Mouse (Mus musculus) embryonic facial prominence, embryonic 11.5 days (tissue): ENCODE data around the gene Acy3. TPM values are rescaled to one million over a fixed set of nuclear protein-coding genes. Genes with fewer than 3 reads are reported as not detected.

ENCODE experiments used
- ATAC-seq: fragments of 200-750 bp; cut with Nextera tagmentation; replicated peaks from 2 replicates; pipeline ENCODE4 v1.8.0; 2017; ENCODE audit warnings: low read depth; ENCODE audit not compliant: insufficient number of reproducible peaks, low FRiP score, low TSS enrichment
- DNase-seq: peaks from one replicate; pipeline ENCODE4 v3.0.0-alpha.2; 2015; ENCODE audit warnings: low spot score
- H3K27ac ChIP-seq: fragments of 300-500 bp; sonication (generic); replicated peaks from 2 replicates; pipeline ENCODE4 v1.5.1; 2014; ENCODE audit warnings: mild to moderate bottlenecking, low read depth, low read length, control low read depth
- H3K27me3 ChIP-seq: fragments of 300-500 bp; sonication (generic); 2 replicates; pipeline ENCODE4 v1.6.1; 2014; ENCODE audit warnings: mild to moderate bottlenecking, low read length, moderate library complexity, mixed read lengths; ENCODE audit not compliant: control insufficient read depth, insufficient read depth
- H3K36me3 ChIP-seq: fragments of 300-500 bp; sonication (generic); replicated peaks from 2 replicates; pipeline ENCODE4 v1.6.1; 2014; ENCODE audit warnings: low read depth, mild to moderate bottlenecking, low read length, moderate library complexity, mixed read lengths; ENCODE audit not compliant: control insufficient read depth, insufficient read depth
- H3K4me1 ChIP-seq: fragments of 300-500 bp; sonication (generic); 2 replicates; pipeline ENCODE4 v1.6.1; 2014; ENCODE audit warnings: low read length, mixed read lengths; ENCODE audit not compliant: control insufficient read depth, insufficient read depth
- H3K4me2 ChIP-seq: fragments of 300-500 bp; sonication (generic); 2 replicates; pipeline ENCODE4 v1.6.1; 2014; ENCODE audit warnings: low read depth, mild to moderate bottlenecking, control low read depth, low read length, moderate library complexity
- H3K4me3 ChIP-seq: fragments of 300-500 bp; sonication (generic); 2 replicates; pipeline ENCODE4 v1.5.1; 2014; ENCODE audit warnings: low read depth, low read length, control low read depth
- H3K9ac ChIP-seq: fragments of 300-500 bp; sonication (generic); replicated peaks from 2 replicates; pipeline ENCODE4 v1.6.1; 2014; ENCODE audit warnings: mild to moderate bottlenecking, control low read depth, low read length
- H3K9me3 ChIP-seq: fragments of 300-500 bp; sonication (generic); replicated peaks from 2 replicates; pipeline ENCODE4 v1.6.1; 2016; ENCODE audit warnings: mild to moderate bottlenecking, low read length, inconsistent platforms, mixed read lengths; ENCODE audit not compliant: control insufficient read depth
- WGBS: fragments of 180-500 bp; shearing (Covaris S2); extraction: QIAGEN DNeasy Blood & Tissue Kit; methylation state at CpG from one replicate; pipeline ENCODE4 v1.1.7; 2014; 5-methylcytosine and 5-hydroxymethylcytosine counted together
- polyA plus RNA-seq: library from polyadenylated mRNA; unstranded; fragments of >200 nt; fragmentation: Nextera tagmentation; extraction: Ambion mirVana; gene quantifications from 2 replicates; pipeline ENCODE4 v1.2.1, GENCODE M21; 2014

Gene Acy3
- polyA plus RNA-seq, 1 experiment from 2014 or later, result 2.3 TPM

- peak within 1 kb of the TSS; percentile 70; the same call in 1 of the 2 replicates for H3K27ac ChIP-seq
- DNase-seq (peak; percentile 90), ATAC-seq (peak; percentile 87)
- no peaks in the 10 kb centered on the region for H3K27me3 ChIP-seq
- H3K9me3 ChIP-seq, result no peaks in the 10 kb centered on the region
- H3K36me3 ChIP-seq, result no peaks in the 10 kb centered on the region
- WGBS, result under 1% methylated on average over 26 of the region's 26 CpGs
- peak within 1 kb of the TSS; percentile 68 for H3K4me3 ChIP-seq
- no peaks in the 10 kb centered on the region for H3K4me1 ChIP-seq
- H3K4me2 ChIP-seq, result peak within 1 kb of the TSS; percentile 77
- H3K9ac ChIP-seq, result peak within 1 kb of the TSS; percentile 91
These were observed 51.4 kb downstream of the Acy3 start, which contains the start of gene Gstp1 for GRCm38 (mm10) chr19:4037788-4038232. Gene Gstp1, minus strand, starts transcription at chr19:4037985.

Other genes with a start within 250 kb of the Acy3 start
- 28.4 and 30.8 TPM in 2 replicates for gene Kmt5b, start 219.1 kb upstream of the Acy3 start, polyA plus RNA-seq
- 38.1 and 46.2 TPM in 2 replicates for gene Chka, start 134.8 kb upstream of the Acy3 start, polyA plus RNA-seq
- 16.3 and 21.8 TPM in 2 replicates for gene Tcirg1, start 79.4 kb upstream of the Acy3 start, polyA plus RNA-seq
- 248 and 267 TPM in 2 replicates for gene Ndufs8, start 73.8 kb upstream of the Acy3 start, polyA plus RNA-seq
- gene Aldh3b1, start 56.8 kb upstream of the Acy3 start, polyA plus RNA-seq, result 0.49 and 1.00 TPM in 2 replicates
- gene Unc93b1, start 51.4 kb upstream of the Acy3 start, polyA plus RNA-seq, result 6.0 and 6.3 TPM in 2 replicates
- not detected in 2 replicates for gene Aldh3b3, start 27.9 kb upstream of the Acy3 start, polyA plus RNA-seq
- 1.2 and 1.6 TPM in 2 replicates for gene Aldh3b2, start 14.2 kb upstream of the Acy3 start, polyA plus RNA-seq
- 0.26 TPM in 1 of 2 replicates, not detected in the other for gene Tbx10, start 6.2 kb downstream of the Acy3 start, polyA plus RNA-seq
- 24.2 and 26.6 TPM in 2 replicates for gene Nudt8, start 14.0 kb downstream of the Acy3 start, polyA plus RNA-seq
- 1.3 and 1.4 TPM in 2 replicates for gene Gm49405, start 14.1 kb downstream of the Acy3 start, polyA plus RNA-seq
- gene Doc2g, start 16.7 kb downstream of the Acy3 start, polyA plus RNA-seq, result 2.2 TPM in 2 replicates
- gene Ndufv1, start 26.2 kb downstream of the Acy3 start, polyA plus RNA-seq, result 190 and 205 TPM in 2 replicates
- gene Gstp1, start 51.4 kb downstream of the Acy3 start, polyA plus RNA-seq, result 405 and 453 TPM in 2 replicates
- 2.2 and 2.3 TPM in 2 replicates for gene Gstp2, start 59.5 kb downstream of the Acy3 start, polyA plus RNA-seq
- not detected in 2 replicates for gene Gstp3, start 73.0 kb downstream of the Acy3 start, polyA plus RNA-seq
- gene Cabp2, start 95.0 kb downstream of the Acy3 start, polyA plus RNA-seq, result not detected in 2 replicates
- 58.6 and 69.0 TPM in 2 replicates for gene Cdk2ap2, start 110.6 kb downstream of the Acy3 start, polyA plus RNA-seq
- gene Pitpnm1, start 113.4 kb downstream of the Acy3 start, polyA plus RNA-seq, result 6.3 and 7.3 TPM in 2 replicates
- gene Aip, start 139.3 kb downstream of the Acy3 start, polyA plus RNA-seq, result 68.3 and 85.1 TPM in 2 replicates
- gene Gpr152, start 153.2 kb downstream of the Acy3 start, polyA plus RNA-seq, result not detected in 2 replicates
- not detected in 2 replicates for gene Cabp4, start 157.5 kb downstream of the Acy3 start, polyA plus RNA-seq
- 108 and 122 TPM in 2 replicates for gene Coro1b, start 162.0 kb downstream of the Acy3 start, polyA plus RNA-seq
- gene Ptprcap, start 167.0 kb downstream of the Acy3 start, polyA plus RNA-seq, result 0.64 and 1.3 TPM in 2 replicates
- 42.0 and 42.3 TPM in 2 replicates for gene Rps6kb2, start 176.8 kb downstream of the Acy3 start, polyA plus RNA-seq
- 2.0 TPM in 2 replicates for gene Carns1, start 188.9 kb downstream of the Acy3 start, polyA plus RNA-seq
- 0.96 and 1.4 TPM in 2 replicates for gene Tbc1d10c, start 204.7 kb downstream of the Acy3 start, polyA plus RNA-seq
- gene Ppp1ca, start 205.5 kb downstream of the Acy3 start, polyA plus RNA-seq, result 955 and 1,002 TPM in 2 replicates
- gene Rad9a, start 215.1 kb downstream of the Acy3 start, polyA plus RNA-seq, result 46.8 and 49.5 TPM in 2 replicates
- gene Clcf1, start 227.7 kb downstream of the Acy3 start, polyA plus RNA-seq, result 4.6 and 5.0 TPM in 2 replicates
- gene AC109138.7, start 227.8 kb downstream of the Acy3 start, polyA plus RNA-seq, result not detected in 2 replicates
- gene Pold4, start 245.3 kb downstream of the Acy3 start, polyA plus RNA-seq, result 12.7 and 13.0 TPM in 2 replicates